Mouse (Mus musculus): ENCODE data around the gene Zdhhc1.

- TF ChIP-seq TAL1 (IDR thresholded peaks at IDR 0.05; ENCODE audit: low read length) (no peak), GATA1 (IDR thresholded peaks at IDR 0.05; ENCODE audit: low read length) (no peak)
Measured at GRCm38 (mm10) chr8:105446127-105446552, 50.6 kb downstream of the Zdhhc1 start.

Measured in erythroblast, embryonic 14.5 days (primary cell).